Mouse (Mus musculus): ENCODE results near the gene Spin2c.
A peak's percentile ranks its signal among the peaks of the same experiment; 100 is the strongest.

Gene Spin2c

GRCm38 (mm10) chrX:153831951-153832561 is at the start of gene Spin2c:
Spin2c (plus strand) TSS chrX:153832225.
- peak; percentile 67 for DNase-seq (ENCODE audit: low read depth, low spot score)

GRCm38 (mm10) chrX:153832606-153833005 is 581 bp downstream of the Spin2c start:
- DNase-seq (ENCODE audit: low read depth, low spot score), result peak; percentile 1

Data from ZHBTc4 (cell line).